Mouse (Mus musculus): ENCODE measurements at regions not wholly inside any gene's neighbourhood (a gene's known extent, or its start where the extent isn't known, plus 50 kb on each side); places are given as distances from the start of the nearest gene placed in this dataset.
A peak's percentile ranks its signal among the peaks of the same experiment; 100 is the strongest.

DNA sequence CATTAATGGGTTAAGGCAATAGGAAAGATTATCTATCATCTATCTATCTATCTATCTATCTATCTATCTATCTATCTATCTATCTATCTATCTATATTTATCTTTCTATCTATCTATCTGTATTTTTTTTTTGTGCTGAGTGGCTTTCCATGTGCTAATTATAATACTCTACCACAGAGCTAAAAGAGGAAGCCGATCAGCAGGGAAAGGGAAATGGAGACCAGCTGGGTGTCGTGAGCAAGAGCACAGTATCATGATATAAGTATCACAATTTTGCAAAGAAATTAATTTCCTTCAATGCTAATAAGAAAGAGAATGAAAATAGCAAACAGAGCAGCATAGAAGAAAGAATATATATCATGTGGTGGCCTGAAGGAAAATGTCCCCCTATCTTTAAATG lies 69.6 kb downstream of the Cldn1 start:
- DNase-seq (ENCODE audit: low spot score in 2 of 2) = no peak

- no peak for DNase-seq (ENCODE audit: low spot score in 2 of 2)
Observed at GRCm38 (mm10) chr16:26291692-26292091, 79.9 kb downstream of the Cldn1 start.

DNA sequence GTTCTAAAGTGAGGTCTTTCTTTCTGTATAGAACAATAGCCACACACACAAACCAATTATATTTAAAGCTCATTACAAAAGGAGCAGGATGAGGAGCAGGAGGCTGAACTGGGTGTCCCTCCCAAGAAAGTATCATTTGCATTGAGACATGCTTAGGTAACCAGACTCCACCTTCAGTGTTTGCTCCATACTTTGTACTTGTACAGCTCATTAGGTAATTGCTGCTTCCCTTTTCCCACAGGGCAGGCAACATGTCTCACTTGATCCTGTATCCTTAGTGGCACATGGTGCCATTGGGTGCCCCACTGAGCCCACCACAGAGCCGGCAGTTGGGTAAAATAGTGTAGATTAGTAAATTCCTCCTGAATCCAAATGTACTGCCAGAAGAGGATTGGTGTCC lies 86.0 kb downstream of the Cldn1 start:
- no peak for DNase-seq (ENCODE audit: low spot score in 2 of 2)

- DNase-seq (ENCODE audit: low spot score in 2 of 2) = no peak
Observed at GRCm38 (mm10) chr16:26284713-26285112, 86.9 kb downstream of the Cldn1 start.

DNA sequence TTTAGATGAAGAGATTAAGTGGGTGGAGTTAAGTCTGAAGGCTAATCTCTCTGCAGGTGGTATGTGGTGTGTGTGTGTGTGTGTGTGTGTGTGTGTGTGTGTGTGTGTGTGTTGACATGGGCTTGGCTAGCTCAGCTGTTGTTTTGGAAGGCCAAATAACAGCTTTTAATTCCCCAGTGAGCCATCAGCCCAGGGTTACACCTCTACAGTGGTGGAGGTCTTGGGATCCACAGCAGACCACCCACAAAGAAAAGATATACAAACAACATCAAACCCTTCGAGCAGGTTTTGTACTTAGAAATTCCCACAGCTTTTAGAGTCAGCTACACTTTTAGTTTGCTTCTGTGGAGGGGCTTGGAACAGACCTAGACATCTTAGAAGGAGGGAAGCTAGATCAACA lies 89.2 kb downstream of the Cldn1 start:
- no peak for DNase-seq (ENCODE audit: low spot score in 2 of 2)

GRCm38 (mm10) chr16:26281496-26281895 lies 90.1 kb downstream of the Cldn1 start:
- DNase-seq (ENCODE audit: low spot score in 2 of 2) = no peak

DNA sequence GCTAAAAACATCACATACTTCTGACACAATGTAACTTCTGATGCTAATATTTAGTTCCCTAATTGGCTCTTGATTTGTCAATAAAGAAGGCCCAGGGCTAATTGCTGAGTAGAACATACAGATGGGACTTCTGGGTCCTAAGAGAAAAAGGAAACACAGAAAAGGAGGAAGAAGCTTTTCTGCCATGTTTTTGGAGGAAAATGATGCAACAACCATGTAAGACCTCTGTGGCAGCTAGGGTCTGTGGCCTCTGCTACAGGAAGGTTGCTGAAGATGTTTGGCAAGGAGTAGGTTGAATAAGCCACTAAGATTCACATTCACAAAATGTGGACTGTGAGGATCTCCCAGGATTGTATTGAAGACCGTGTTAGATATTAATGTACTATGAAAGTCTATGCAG lies 94.9 kb downstream of the Cldn1 start:
- no peak for DNase-seq (ENCODE audit: low spot score in 2 of 2)

DNA sequence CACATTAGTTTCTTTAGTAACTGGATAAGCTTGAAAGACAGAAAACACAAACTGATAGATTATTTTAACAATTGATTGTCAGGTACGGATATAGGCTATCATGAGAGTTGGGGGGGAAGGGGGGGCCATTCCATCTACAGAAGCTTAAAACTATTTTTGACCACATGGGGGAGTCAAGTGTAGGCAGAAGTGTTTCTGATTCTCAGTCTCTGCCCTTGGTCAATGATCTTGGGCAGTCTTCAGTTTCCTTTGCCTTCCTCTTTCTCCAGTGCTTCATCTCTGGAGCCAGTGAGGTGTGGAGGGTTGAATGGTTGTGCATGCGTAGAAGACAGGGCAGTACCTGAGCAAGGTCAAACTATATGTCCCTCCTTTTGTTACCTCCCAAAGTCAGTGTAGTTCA lies 118.8 kb downstream of the Cldn1 start:
- no peak for DNase-seq (ENCODE audit: low spot score in 2 of 2)

DNA sequence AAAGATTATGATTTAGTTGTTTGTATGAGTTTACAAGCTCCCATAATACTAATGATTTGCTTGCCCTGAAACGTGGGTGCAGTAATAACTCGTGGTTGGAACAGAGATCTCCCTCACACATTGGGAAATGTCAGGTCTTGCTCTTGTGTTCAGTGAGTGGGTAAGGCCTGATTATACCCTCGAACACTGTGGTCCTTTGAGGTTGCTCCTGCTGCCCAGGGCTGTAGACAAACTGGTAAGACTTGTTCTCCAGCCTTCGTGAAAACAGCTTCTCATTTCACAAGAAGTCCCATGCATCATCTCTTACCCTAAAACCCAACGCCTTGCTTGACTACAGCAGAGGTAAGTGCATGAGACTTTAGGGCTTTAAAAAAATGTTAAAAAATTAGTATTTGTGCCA lies 119.9 kb downstream of the Cldn1 start:
- no peak for DNase-seq (ENCODE audit: low spot score in 2 of 2)

DNA sequence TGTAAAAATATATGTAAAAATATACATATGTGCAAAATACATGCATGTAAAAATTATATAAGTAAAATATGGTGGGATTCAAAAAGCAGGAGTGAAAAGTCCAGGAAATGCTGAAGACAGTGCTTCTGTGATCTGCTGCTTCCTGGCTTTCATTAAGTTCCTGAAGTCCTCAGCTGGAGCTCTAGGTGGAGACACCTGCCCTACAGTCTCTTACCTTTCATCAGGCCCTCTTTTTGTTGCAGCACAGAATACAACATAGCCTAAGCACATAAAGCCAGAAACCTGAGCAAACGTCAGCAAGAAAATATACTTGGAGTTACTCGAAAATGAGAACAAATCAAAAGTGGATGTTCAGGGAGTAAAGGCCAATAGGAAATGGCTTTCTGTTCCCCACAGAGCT lies 120.6 kb downstream of the Cldn1 start:
- no peak for DNase-seq (ENCODE audit: low spot score in 2 of 2)

- peak in 1 of 2 experiments; percentile 10 for DNase-seq (ENCODE audit: low spot score in 2 of 2)
Observed at GRCm38 (mm10) chr16:26248939-26249338, 122.7 kb downstream of the Cldn1 start.

- no peak for DNase-seq (ENCODE audit: low spot score in 2 of 2)
Observed at GRCm38 (mm10) chr16:26247926-26248325, 123.7 kb downstream of the Cldn1 start.

GRCm38 (mm10) chr16:26235239-26235638 lies 129.7 kb upstream of the P3h2 start:
- DNase-seq (ENCODE audit: low spot score in 2 of 2) = no peak

DNA sequence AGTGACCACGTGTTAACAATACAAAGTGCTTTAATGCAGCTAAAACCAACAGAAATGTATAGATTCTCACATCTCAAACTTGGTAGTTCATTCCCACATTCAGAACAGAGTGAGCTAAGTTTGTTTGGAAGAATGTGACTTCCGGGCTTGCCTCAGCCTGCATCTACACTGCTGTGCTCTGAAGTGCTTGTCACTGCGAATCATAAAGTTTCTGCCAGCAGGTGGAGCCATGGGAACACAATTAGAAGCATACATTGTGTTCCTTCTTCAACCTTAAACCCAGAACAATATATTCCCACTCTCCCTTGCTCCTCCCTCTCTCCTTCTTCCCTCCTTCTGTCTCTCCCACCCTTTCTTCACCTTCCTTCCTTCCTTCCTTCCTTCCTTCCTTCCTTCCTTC lies 128.5 kb upstream of the P3h2 start:
- DNase-seq (ENCODE audit: low spot score in 2 of 2) = peak; percentile 64 to 66

DNA sequence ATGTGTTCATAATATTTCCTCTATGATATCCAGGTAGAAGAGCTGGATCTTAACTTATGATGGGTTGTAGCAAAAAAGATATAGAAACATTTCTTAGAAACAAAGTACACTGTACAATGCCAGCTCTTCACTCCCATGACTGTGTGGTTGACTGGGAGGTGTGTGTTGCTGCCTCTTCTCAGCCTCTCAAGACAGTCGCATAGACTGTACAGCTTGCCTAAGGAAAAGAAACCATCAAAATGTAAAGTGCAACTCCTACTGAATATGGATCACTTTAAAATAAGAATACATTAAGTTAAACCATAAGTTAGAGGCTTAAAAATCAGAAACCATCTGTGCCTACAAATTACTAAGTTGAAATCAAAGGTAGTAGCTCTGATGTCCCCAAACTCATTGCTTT lies 125.5 kb upstream of the P3h2 start:
- DNase-seq (ENCODE audit: low spot score in 2 of 2) = no peak

DNA sequence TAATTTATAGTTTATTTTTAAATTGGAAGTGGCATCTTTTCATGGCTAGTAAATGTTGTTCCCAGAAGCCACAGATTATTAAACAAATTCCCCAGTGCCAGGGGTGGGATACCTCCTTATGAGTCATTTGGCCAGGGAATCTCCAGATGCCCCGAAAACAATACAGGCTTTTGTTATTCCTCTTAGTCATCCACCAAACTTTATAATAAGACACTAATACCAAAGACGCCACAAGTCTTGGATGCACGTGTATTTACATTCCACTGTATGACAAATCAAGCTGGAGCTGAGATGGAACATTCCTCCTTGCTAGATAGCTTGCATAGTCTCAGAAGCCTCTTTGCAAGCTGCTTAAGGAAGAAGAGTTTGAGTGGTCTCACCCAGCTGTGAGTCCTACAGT lies 105.8 kb upstream of the P3h2 start:
- DNase-seq (ENCODE audit: low spot score in 2 of 2) = no peak

- DNase-seq (ENCODE audit: low spot score in 2 of 2) = no peak
Observed at GRCm38 (mm10) chr16:26199125-26199524, 93.5 kb upstream of the P3h2 start.

- no peak for DNase-seq (ENCODE audit: low spot score in 2 of 2)
Observed at GRCm38 (mm10) chr16:26196345-26196744, 90.8 kb upstream of the P3h2 start.

- DNase-seq (ENCODE audit: low spot score in 2 of 2) = no peak
Observed at GRCm38 (mm10) chr16:26185288-26186281, 80.0 kb upstream of the P3h2 start.

- DNase-seq (ENCODE audit: low spot score in 2 of 2) = no peak
Observed at GRCm38 (mm10) chr16:26184647-26185262, 79.2 kb upstream of the P3h2 start.

GRCm38 (mm10) chr16:26183530-26183929 lies 77.9 kb upstream of the P3h2 start:
- no peak for DNase-seq (ENCODE audit: low spot score in 2 of 2)

DNA sequence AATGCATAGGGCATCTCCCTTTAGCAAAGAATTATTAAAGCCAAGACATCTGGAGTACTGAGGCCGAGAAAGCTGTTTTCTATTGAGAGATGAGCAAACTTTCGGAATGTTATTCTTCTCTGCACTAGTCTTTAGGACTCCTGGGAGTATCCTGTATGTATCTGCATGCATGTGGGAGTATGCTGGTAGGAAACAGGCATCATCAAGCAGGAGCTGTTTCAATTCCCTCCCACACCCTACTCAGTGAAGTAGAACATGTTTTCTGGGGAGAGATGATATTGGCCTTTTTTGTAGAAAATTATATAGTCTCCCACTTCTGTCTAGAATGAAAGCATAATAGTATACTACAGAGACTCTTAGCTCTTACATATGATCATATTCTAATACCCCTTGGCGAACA lies 76.1 kb upstream of the P3h2 start:
- DNase-seq (ENCODE audit: low spot score in 2 of 2) = no peak

DNA sequence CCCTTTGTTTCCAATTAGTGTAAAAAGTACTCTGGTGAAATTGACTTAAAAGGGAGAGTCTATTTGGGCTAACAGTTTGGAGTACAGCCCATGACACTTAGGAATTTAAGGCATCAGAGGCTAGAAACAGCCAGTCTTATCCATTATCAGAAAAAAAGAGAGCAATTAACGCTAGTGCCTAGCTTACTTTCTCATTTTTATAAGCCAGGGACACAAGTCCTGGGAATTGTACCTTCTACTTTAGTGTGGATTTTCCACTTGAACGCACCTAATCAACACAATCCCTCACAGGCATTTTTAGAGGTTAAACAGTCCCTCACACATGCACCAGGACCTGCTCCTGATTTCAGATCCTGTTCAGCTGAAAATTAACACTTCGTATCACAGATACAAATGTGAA lies 65.9 kb upstream of the P3h2 start:
- DNase-seq (ENCODE audit: low spot score in 2 of 2) = no peak

All from left cerebral cortex, adult 8-10 months (tissue).